Mouse (Mus musculus) spleen, adult 2 months (tissue): ENCODE results near the gene Cmtr1.

ENCODE experiments used
- CTCF ChIP-seq: fragments of 200-500 bp; IDR thresholded peaks from 2 replicates; pipeline ENCODE4 v1.5.1; 2011; ENCODE audit warnings: mild to moderate bottlenecking, inconsistent platforms; ENCODE audit not compliant: insufficient read depth, insufficient read length, insufficient replicate concordance; ENCODE audit errors: extremely low read depth
- POLR2A ChIP-seq: fragments of 200-500 bp; IDR thresholded peaks from 2 replicates; pipeline ENCODE4 v1.6.1; 2011; ENCODE audit warnings: low read depth, low read length, inconsistent platforms

- no peak for TF ChIP-seq CTCF
- no peak for TF ChIP-seq POLR2A
These were observed 26.4 kb downstream of the Cmtr1 start for GRCm38 (mm10) chr17:29686771-29687170.
